Mouse (Mus musculus): ENCODE results near the gene Foxm1. TPM values are rescaled to one million over a fixed set of nuclear protein-coding genes. Genes with fewer than 3 reads are reported as not detected.
A peak's percentile ranks its signal among the peaks of the same experiment; 100 is the strongest.
"Not testable (repeated sequence)": the region's sequence is repeated elsewhere in the genome, so short reads cannot be mapped to it uniquely, and the experiment has no call there.

The Foxm1 gene
- polyA plus RNA-seq, 1 experiment from 2014 or later: 24.3 TPM

GRCm38 (mm10) chr6:128363007-128363825 is 449 bp downstream of the Foxm1 start:
- H3K9ac ChIP-seq (ENCODE audit: low read length): peak overlapping the region; percentile 96
- peak overlapping the region; percentile 90 for H3K4me3 ChIP-seq (replicated peaks; ENCODE audit: low read length)
- peak; percentile 6; the same call in 1 of the 2 replicates for ATAC-seq (ENCODE audit: insufficient read depth, low FRiP score)
- peaks cover 22% of the 10 kb centered on the region for H3K4me1 ChIP-seq (ENCODE audit: control insufficient read depth, insufficient read depth, low read length)
- 2% methylated on average over 46 of the region's 46 CpGs for WGBS
- no peaks in the 10 kb centered on the region for H3K27me3 ChIP-seq (ENCODE audit: control insufficient read depth, insufficient read depth, low read length)
- H3K4me2 ChIP-seq (ENCODE audit: low read depth, low read length): peak overlapping the region; percentile 71
- peak overlapping the region; percentile 97 for H3K27ac ChIP-seq (ENCODE audit: low read length)
- no peaks in the 10 kb centered on the region for H3K9me3 ChIP-seq (replicated peaks; ENCODE audit: control insufficient read depth, low read length)
- H3K36me3 ChIP-seq (ENCODE audit: control insufficient read depth, insufficient read depth, low read length): peaks cover 14% of the 10 kb centered on the region; the same call in 1 of the 2 replicates

DNA sequence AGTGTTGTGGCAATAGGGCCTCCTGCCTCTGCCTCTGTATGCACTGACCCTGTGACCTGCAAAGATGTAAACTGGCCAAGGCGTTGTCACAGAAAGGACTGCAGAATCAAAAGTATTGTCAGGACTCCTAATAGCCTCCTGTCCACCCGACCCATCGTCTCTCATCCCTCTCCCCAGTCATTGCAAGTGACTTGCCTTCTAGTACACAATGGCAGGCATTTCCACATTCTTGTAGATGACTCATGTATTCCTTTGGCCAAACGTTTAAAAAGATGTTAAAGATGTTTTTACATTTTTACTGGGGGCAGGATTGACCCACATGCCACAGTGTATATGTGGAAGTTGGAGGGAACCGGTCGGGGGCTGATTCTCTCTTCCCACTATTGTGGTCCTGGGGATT is 2.0 kb downstream of the Foxm1 start:
- ATAC-seq (ENCODE audit: insufficient read depth, low FRiP score): no peak
- no peaks in the 10 kb centered on the region for H3K27me3 ChIP-seq (ENCODE audit: control insufficient read depth, insufficient read depth, low read length)
- H3K4me2 ChIP-seq (ENCODE audit: low read depth, low read length): peak overlapping the region; percentile 14; the same call in 1 of the 2 replicates
- no peak overlapping the region for H3K27ac ChIP-seq (ENCODE audit: low read length)
- peaks cover 22% of the 10 kb centered on the region for H3K4me1 ChIP-seq (ENCODE audit: control insufficient read depth, insufficient read depth, low read length)
- no peak overlapping the region for H3K4me3 ChIP-seq (replicated peaks; ENCODE audit: low read length)
- H3K36me3 ChIP-seq (ENCODE audit: control insufficient read depth, insufficient read depth, low read length): 0 out of 2 replicates have a peak, but pooled peaks cover 10% of the 10 kb centered on the region
- 60% methylated on average over 6 of the region's 6 CpGs for WGBS
- no peak overlapping the region for H3K9ac ChIP-seq (ENCODE audit: low read length)
- no peaks in the 10 kb centered on the region for H3K9me3 ChIP-seq (replicated peaks; ENCODE audit: control insufficient read depth, low read length)

GRCm38 (mm10) chr6:128366466-128366865 is 3.7 kb downstream of the Foxm1 start:
- Histone ChIP-seq H3K4me2 (ENCODE audit: low read depth, low read length) (no peak overlapping the region), H3K36me3 (ENCODE audit: control insufficient read depth, insufficient read depth, low read length) (peaks cover 14% of the 10 kb centered on the region; the same call in 1 of the 2 replicates), H3K9me3 (replicated peaks; ENCODE audit: control insufficient read depth, low read length) (no peaks in the 10 kb centered on the region), H3K27ac (ENCODE audit: low read length) (no peak overlapping the region), H3K9ac (ENCODE audit: low read length) (no peak overlapping the region), H3K4me1 (ENCODE audit: control insufficient read depth, insufficient read depth, low read length) (peaks cover 13% of the 10 kb centered on the region), H3K27me3 (ENCODE audit: control insufficient read depth, insufficient read depth, low read length) (no peaks in the 10 kb centered on the region), H3K4me3 (replicated peaks; ENCODE audit: low read length) (no peak overlapping the region)
- 94% methylated on average over 5 of the region's 5 CpGs for WGBS
- no peak for ATAC-seq (ENCODE audit: insufficient read depth, low FRiP score)

DNA sequence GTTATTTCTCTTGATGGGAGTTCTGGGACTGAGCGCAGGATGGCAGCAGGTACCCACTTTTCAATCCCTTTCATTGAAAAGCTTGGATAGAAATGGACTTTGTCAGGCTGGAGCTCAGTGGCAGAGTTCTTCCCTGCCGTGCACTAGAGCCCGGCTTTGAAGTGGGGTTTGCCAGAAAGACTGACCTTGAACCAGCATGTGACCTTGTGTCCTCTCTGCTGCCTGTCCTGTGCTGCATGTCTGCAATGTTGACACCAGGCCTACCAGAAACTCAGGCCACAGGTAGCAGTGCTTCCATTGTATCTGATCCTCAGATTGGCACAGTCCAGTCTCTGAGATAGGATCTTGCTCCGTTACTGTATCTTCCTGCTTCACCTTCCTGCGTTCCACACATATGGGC is 7.3 kb downstream of the Foxm1 start:
- peaks cover 21% of the 10 kb centered on the region for H3K36me3 ChIP-seq (ENCODE audit: control insufficient read depth, insufficient read depth, low read length)
- WGBS: 91% methylated on average over 5 of the region's 5 CpGs
- peaks cover 3% of the 10 kb centered on the region; the same call in 1 of the 2 replicates for H3K4me1 ChIP-seq (ENCODE audit: control insufficient read depth, insufficient read depth, low read length)
- no peaks in the 10 kb centered on the region for H3K27me3 ChIP-seq (ENCODE audit: control insufficient read depth, insufficient read depth, low read length)
- H3K27ac ChIP-seq (ENCODE audit: low read length): no peak overlapping the region
- H3K9ac ChIP-seq (ENCODE audit: low read length): no peak overlapping the region
- no peak overlapping the region for H3K4me3 ChIP-seq (replicated peaks; ENCODE audit: low read length)
- no peaks in the 10 kb centered on the region for H3K9me3 ChIP-seq (replicated peaks; ENCODE audit: control insufficient read depth, low read length)
- ATAC-seq (ENCODE audit: insufficient read depth, low FRiP score): no peak
- no peak overlapping the region for H3K4me2 ChIP-seq (ENCODE audit: low read depth, low read length)

DNA sequence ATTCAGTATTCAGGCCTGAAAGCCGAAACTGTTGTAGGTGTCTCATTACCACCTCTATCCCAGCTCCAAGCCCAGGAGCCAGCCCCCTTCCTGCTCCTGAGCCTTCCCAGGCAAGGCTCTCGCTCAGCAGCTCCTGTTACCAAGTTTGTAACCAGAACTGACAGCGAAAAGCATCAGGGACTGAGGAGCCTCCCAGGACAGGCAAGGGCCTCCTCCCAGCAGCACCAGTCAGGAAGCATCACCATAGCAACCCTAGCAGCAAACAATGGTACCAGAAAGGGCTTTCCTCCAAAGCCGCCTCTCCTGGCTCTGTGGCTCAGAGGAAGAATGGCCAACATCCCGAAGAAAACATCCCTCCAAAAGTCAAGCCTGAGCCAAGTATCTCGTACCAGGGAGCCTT is 12.4 kb downstream of the Foxm1 start, which contains the start of the genes Tex52 and Gm44596:
Gene Tex52 (plus strand): TSS at position 265 of the 400 bp plus-strand sequence.
Gene Gm44596 (plus strand): TSS at position 312 of the 400 bp plus-strand sequence.
- no peaks in the 10 kb centered on the region for H3K4me1 ChIP-seq (ENCODE audit: control insufficient read depth, insufficient read depth, low read length)
- H3K4me3 ChIP-seq (replicated peaks; ENCODE audit: low read length): no peak within 1 kb of the TSS
- peak; percentile 56 for ATAC-seq (ENCODE audit: insufficient read depth, low FRiP score)
- H3K27me3 ChIP-seq (ENCODE audit: control insufficient read depth, insufficient read depth, low read length): no peaks in the 10 kb centered on the region
- H3K4me2 ChIP-seq (ENCODE audit: low read depth, low read length): no peak within 1 kb of the TSS
- peaks cover 11% of the 10 kb centered on the region for H3K36me3 ChIP-seq (ENCODE audit: control insufficient read depth, insufficient read depth, low read length)
- peak within 1 kb of the TSS; percentile 71 for H3K27ac ChIP-seq (ENCODE audit: low read length)
- H3K9ac ChIP-seq (ENCODE audit: low read length): no peak within 1 kb of the TSS
- WGBS: 58% methylated on average over 6 of the region's 6 CpGs
- no peaks in the 10 kb centered on the region for H3K9me3 ChIP-seq (replicated peaks; ENCODE audit: control insufficient read depth, low read length)

DNA sequence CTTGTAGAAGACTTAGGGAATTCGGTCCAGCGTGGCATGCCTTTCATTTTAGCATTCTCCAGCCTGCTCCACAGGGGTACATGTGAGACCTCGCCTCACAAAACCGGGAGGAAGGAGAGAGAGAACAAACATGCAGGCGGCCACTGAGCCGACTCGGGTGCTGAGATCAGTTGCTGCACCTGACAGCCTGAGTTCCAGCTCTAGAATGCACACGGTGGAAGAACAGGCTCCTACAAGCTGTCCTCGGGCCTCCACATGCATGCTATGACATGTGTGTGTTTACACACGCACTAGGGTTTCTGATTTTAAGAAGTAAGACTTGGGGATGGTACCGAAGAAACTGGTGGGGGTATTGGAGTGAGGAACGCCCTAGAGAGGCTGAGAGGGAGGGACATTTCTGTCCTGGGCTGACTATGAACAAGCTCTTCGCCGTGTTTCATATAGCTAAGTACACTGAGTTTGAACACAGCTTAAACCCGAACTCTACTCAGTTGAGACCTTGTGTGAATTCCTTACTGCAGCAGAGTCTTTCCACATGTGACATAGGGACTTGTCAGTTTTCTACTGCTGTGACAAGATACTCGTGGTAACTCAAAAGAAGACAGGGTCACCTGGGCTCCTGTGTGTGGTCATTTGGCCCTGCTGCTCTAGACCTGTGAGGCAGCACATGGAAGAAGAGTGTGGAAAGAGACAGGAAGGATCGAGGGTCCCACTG is 13.8 kb downstream of the Foxm1 start:
- H3K4me1 ChIP-seq (ENCODE audit: control insufficient read depth, insufficient read depth, low read length): no peaks in the 10 kb centered on the region
- H3K27ac ChIP-seq (ENCODE audit: low read length): peak overlapping the region; percentile 71; the same call in 1 of the 2 replicates
- H3K4me3 ChIP-seq (replicated peaks; ENCODE audit: low read length): no peak overlapping the region
- H3K36me3 ChIP-seq (ENCODE audit: control insufficient read depth, insufficient read depth, low read length): peaks cover 7% of the 10 kb centered on the region
- H3K9ac ChIP-seq (ENCODE audit: low read length): no peak overlapping the region
- 81% methylated on average over 17 of the region's 17 CpGs for WGBS
- ATAC-seq (ENCODE audit: insufficient read depth, low FRiP score): no peak
- no peaks in the 10 kb centered on the region for H3K27me3 ChIP-seq (ENCODE audit: control insufficient read depth, insufficient read depth, low read length)
- no peak overlapping the region for H3K4me2 ChIP-seq (ENCODE audit: low read depth, low read length)
- no peaks in the 10 kb centered on the region for H3K9me3 ChIP-seq (replicated peaks; ENCODE audit: control insufficient read depth, low read length)

DNA sequence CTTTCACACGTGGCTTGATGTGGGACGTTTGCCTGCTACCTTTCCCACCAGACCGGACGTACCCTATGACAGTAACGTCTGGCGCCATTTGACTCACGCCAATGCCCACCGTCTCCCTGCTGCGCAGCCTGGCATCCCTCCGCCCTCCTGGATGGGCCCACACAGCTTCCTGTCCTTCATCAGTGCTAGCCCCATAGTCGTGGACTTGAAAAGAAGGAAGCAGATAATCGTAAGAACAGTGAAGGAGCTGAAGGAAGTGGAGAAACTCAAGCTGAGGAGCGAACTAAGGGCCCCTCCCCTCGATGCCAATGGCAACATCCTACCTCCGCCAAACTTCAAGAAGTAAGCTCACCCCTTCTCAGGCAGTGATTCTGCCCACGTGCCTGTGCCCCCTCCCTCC is 16.9 kb downstream of the Foxm1 start:
- no peaks in the 10 kb centered on the region for H3K27me3 ChIP-seq (ENCODE audit: control insufficient read depth, insufficient read depth, low read length)
- H3K27ac ChIP-seq (ENCODE audit: low read length): no peak overlapping the region
- H3K4me3 ChIP-seq (replicated peaks; ENCODE audit: low read length): no peak overlapping the region
- no peak overlapping the region for H3K4me2 ChIP-seq (ENCODE audit: low read depth, low read length)
- no peak for ATAC-seq (ENCODE audit: insufficient read depth, low FRiP score)
- H3K9ac ChIP-seq (ENCODE audit: low read length): no peak overlapping the region
- H3K9me3 ChIP-seq (replicated peaks; ENCODE audit: control insufficient read depth, low read length): no peaks in the 10 kb centered on the region
- no peaks in the 10 kb centered on the region for H3K4me1 ChIP-seq (ENCODE audit: control insufficient read depth, insufficient read depth, low read length)
- 82% methylated on average over 16 of the region's 16 CpGs for WGBS
- no peaks in the 10 kb centered on the region for H3K36me3 ChIP-seq (ENCODE audit: control insufficient read depth, insufficient read depth, low read length)

GRCm38 (mm10) chr6:128380594-128381167 is 17.9 kb downstream of the Foxm1 start:
- not testable (repeated sequence) for ATAC-seq (ENCODE audit: insufficient read depth, low FRiP score); H3K27ac ChIP-seq (ENCODE audit: low read length); H3K9me3 ChIP-seq (replicated peaks; ENCODE audit: control insufficient read depth, low read length); H3K4me3 ChIP-seq (replicated peaks; ENCODE audit: low read length); H3K4me1 ChIP-seq (ENCODE audit: control insufficient read depth, insufficient read depth, low read length); H3K4me2 ChIP-seq (ENCODE audit: low read depth, low read length); H3K36me3 ChIP-seq (ENCODE audit: control insufficient read depth, insufficient read depth, low read length); H3K9ac ChIP-seq (ENCODE audit: low read length); H3K27me3 ChIP-seq (ENCODE audit: control insufficient read depth, insufficient read depth, low read length)
- 57% methylated on average over 1 of the region's 1 CpGs for WGBS

- H3K4me1 ChIP-seq (ENCODE audit: control insufficient read depth, insufficient read depth, low read length): no peaks in the 10 kb centered on the region
- no peaks in the 10 kb centered on the region for H3K9me3 ChIP-seq (replicated peaks; ENCODE audit: control insufficient read depth, low read length)
- H3K9ac ChIP-seq (ENCODE audit: low read length): no peak overlapping the region
- whole genome bisulfite sequencing: 67% methylated on average over 3 of the region's 3 CpGs
- H3K36me3 ChIP-seq (ENCODE audit: control insufficient read depth, insufficient read depth, low read length): no peaks in the 10 kb centered on the region
- no peak overlapping the region for H3K4me2 ChIP-seq (ENCODE audit: low read depth, low read length)
- no peak overlapping the region for H3K27ac ChIP-seq (ENCODE audit: low read length)
- H3K4me3 ChIP-seq (replicated peaks; ENCODE audit: low read length): no peak overlapping the region
- ATAC-seq (ENCODE audit: insufficient read depth, low FRiP score): no peak
- H3K27me3 ChIP-seq (ENCODE audit: control insufficient read depth, insufficient read depth, low read length): no peaks in the 10 kb centered on the region
These were observed 18.5 kb downstream of the Foxm1 start for GRCm38 (mm10) chr6:128381254-128381653.

Measured in stomach, embryonic 16.5 days (tissue).